Mouse (Mus musculus): ENCODE data around the gene Hoxa7. TPM values are rescaled to one million over a fixed set of nuclear protein-coding genes. Genes with fewer than 3 reads are reported as not detected.

Gene Hoxa7
- total and polyA plus RNA-seq, 2 experiments from 2014 or later = 0.07 TPM; not detected in 1

- Histone ChIP-seq H3K36me3 (replicated peaks; ENCODE audit: control insufficient read depth, insufficient read depth, low read length) (no peaks in the 10 kb centered on the region), H3K27ac (ENCODE audit: low read depth) (no peak overlapping the region), H3K4me1 (ENCODE audit: control insufficient read depth, insufficient read depth) (no peaks in the 10 kb centered on the region), H3K9ac (replicated peaks; ENCODE audit: low read depth, low read length) (no peak overlapping the region), H3K9me3 (replicated peaks; ENCODE audit: control insufficient read depth, low read length) (no peaks in the 10 kb centered on the region), H3K4me3 (ENCODE audit: low read depth, low read length) (peak overlapping the region; percentile 39), H3K27me3 (ENCODE audit: control insufficient read depth, insufficient read depth, low read length) (peaks cover 99% of the 10 kb centered on the region), H3K4me2 (ENCODE audit: low read depth, low read length) (peak overlapping the region; percentile 51)
- WGBS = 3% methylated on average over 28 of the region's 28 CpGs
- no peak for TF ChIP-seq EP300 (IDR thresholded peaks at IDR 0.05; ENCODE audit: low read depth)
- TF ChIP-seq CTCF (IDR thresholded peaks at IDR 0.05; ENCODE audit: low read depth) = no peak
- DNase-seq (ENCODE audit: low spot score) = no peak
- ATAC-seq (ENCODE audit: insufficient read depth, low read depth) = no peak
These were observed 55.9 kb downstream of the Hoxa7 start for GRCm38 (mm10) chr6:52165441-52166370.

- ATAC-seq (ENCODE audit: insufficient read depth, low read depth) = no peak
- H3K27me3 ChIP-seq (ENCODE audit: control insufficient read depth, insufficient read depth, low read length) = peaks cover 99% of the 10 kb centered on the region
- 3% methylated on average over 25 of the region's 25 CpGs for WGBS
These were observed 56.8 kb downstream of the Hoxa7 start, which contains the start of gene Hoxa2 for GRCm38 (mm10) chr6:52164626-52165440. TSS of gene Hoxa2 (minus strand) at chr6:52164831.

More at GRCm38 (mm10) chr6:52164626-52165440, 56.8 kb downstream of the Hoxa7 start, which contains the start of gene Hoxa2:
- no peak for TF ChIP-seq CTCF (IDR thresholded peaks at IDR 0.05; ENCODE audit: low read depth)
- TF ChIP-seq EP300 (IDR thresholded peaks at IDR 0.05; ENCODE audit: low read depth) = no peak
- no peak for DNase-seq (ENCODE audit: low spot score)
- Histone ChIP-seq H3K4me3 (ENCODE audit: low read depth, low read length) (peak within 1 kb of the TSS; percentile 39), H3K4me1 (ENCODE audit: control insufficient read depth, insufficient read depth) (no peaks in the 10 kb centered on the region), H3K36me3 (replicated peaks; ENCODE audit: control insufficient read depth, insufficient read depth, low read length) (no peaks in the 10 kb centered on the region), H3K4me2 (ENCODE audit: low read depth, low read length) (peak within 1 kb of the TSS; percentile 51), H3K9ac (replicated peaks; ENCODE audit: low read depth, low read length) (peak within 1 kb of the TSS; percentile 28; the same call in 1 of the 2 replicates), H3K27ac (ENCODE audit: low read depth) (peak within 1 kb of the TSS; percentile 62), H3K9me3 (replicated peaks; ENCODE audit: control insufficient read depth, low read length) (no peaks in the 10 kb centered on the region)

MicroRNA genes within 50 kb of the gene (microRNA counts, 519-probe panel; counts per million panel counts)
- 2,717 counts per million, percentile 30 among the panel's probes with 10 or more counts for microRNA mmu-miR-196b

Small RNA genes within 50 kb of the gene (microRNA-seq; reads per million reads assigned to microRNA genes)
- gene Mir196b = 102 reads per million, percentile 57 among the genes with 10 or more reads in this experiment

Other genes starting within 250 kb of the Hoxa7 start
- 2.7 and 13.9 TPM in 2 replicates for gene Skap2, start 209.3 kb downstream of the Hoxa7 start, total RNA-seq (2014; rRNA removed; ENCODE audit: low replicate concordance)
- 9.2 and 10.7 TPM in 2 replicates for gene Skap2, start 209.3 kb downstream of the Hoxa7 start, polyA plus RNA-seq (2015; fragmentation: Nextera tagmentation; extraction: Ambion mirVana)
- gene Hoxa1, start 63.5 kb downstream of the Hoxa7 start, total RNA-seq (2014; rRNA removed; ENCODE audit: low replicate concordance) = 0.23 TPM in 1 of 2 replicates, not detected in the other
- gene Hoxa1, start 63.5 kb downstream of the Hoxa7 start, polyA plus RNA-seq (2015; fragmentation: Nextera tagmentation; extraction: Ambion mirVana) = 0.08 and 0.15 TPM in 2 replicates
- not detected in 2 replicates for gene Hoxa2, start 57.0 kb downstream of the Hoxa7 start, total RNA-seq (2014; rRNA removed; ENCODE audit: low replicate concordance)
- 0.42 and 0.69 TPM in 2 replicates for gene Hoxa2, start 57.0 kb downstream of the Hoxa7 start, polyA plus RNA-seq (2015; fragmentation: Nextera tagmentation; extraction: Ambion mirVana)
- gene 5730596B20Rik, start 44.4 kb downstream of the Hoxa7 start, total RNA-seq (2014; rRNA removed; ENCODE audit: low replicate concordance) = 0.08 and 0.84 TPM in 2 replicates
- gene 5730596B20Rik, start 44.4 kb downstream of the Hoxa7 start, polyA plus RNA-seq (2015; fragmentation: Nextera tagmentation; extraction: Ambion mirVana) = 0.03 and 0.12 TPM in 2 replicates
- 0.38 TPM in 1 of 2 replicates, not detected in the other for gene Hoxa4, start 30.1 kb downstream of the Hoxa7 start, total RNA-seq (2014; rRNA removed; ENCODE audit: low replicate concordance)
- gene Hoxa4, start 30.1 kb downstream of the Hoxa7 start, polyA plus RNA-seq (2015; fragmentation: Nextera tagmentation; extraction: Ambion mirVana) = 0.08 and 0.18 TPM in 2 replicates
- gene Hoxa5, start 17.3 kb downstream of the Hoxa7 start, total RNA-seq (2014; rRNA removed; ENCODE audit: low replicate concordance) = 3.5 TPM in 1 of 2 replicates, not detected in the other
- gene Hoxa5, start 17.3 kb downstream of the Hoxa7 start, polyA plus RNA-seq (2015; fragmentation: Nextera tagmentation; extraction: Ambion mirVana) = 0.36 and 0.65 TPM in 2 replicates
- gene Hoxa6, start 13.1 kb downstream of the Hoxa7 start, total RNA-seq (2014; rRNA removed; ENCODE audit: low replicate concordance) = not detected in 2 replicates
- gene Hoxa6, start 13.1 kb downstream of the Hoxa7 start, polyA plus RNA-seq (2015; fragmentation: Nextera tagmentation; extraction: Ambion mirVana) = not detected in 2 replicates
- gene Hoxa3, start 8.5 kb downstream of the Hoxa7 start, total RNA-seq (2014; rRNA removed; ENCODE audit: low replicate concordance) = 2.3 TPM in 1 of 2 replicates, not detected in the other
- 0.36 and 0.37 TPM in 2 replicates for gene Hoxa3, start 8.5 kb downstream of the Hoxa7 start, polyA plus RNA-seq (2015; fragmentation: Nextera tagmentation; extraction: Ambion mirVana)
- not detected in 2 replicates for gene Gm28308, start 8.5 kb downstream of the Hoxa7 start, total RNA-seq (2014; rRNA removed; ENCODE audit: low replicate concordance)
- not detected in 2 replicates for gene Gm28308, start 8.5 kb downstream of the Hoxa7 start, polyA plus RNA-seq (2015; fragmentation: Nextera tagmentation; extraction: Ambion mirVana)
- gene Hoxa9, start 9.2 kb upstream of the Hoxa7 start, total RNA-seq (2014; rRNA removed; ENCODE audit: low replicate concordance) = 0.19 TPM in 1 of 2 replicates, not detected in the other
- not detected in 2 replicates for gene Hoxa9, start 9.2 kb upstream of the Hoxa7 start, polyA plus RNA-seq (2015; fragmentation: Nextera tagmentation; extraction: Ambion mirVana)
- gene Hoxa10, start 19.0 kb upstream of the Hoxa7 start, total RNA-seq (2014; rRNA removed; ENCODE audit: low replicate concordance) = 5.0 TPM in 1 of 2 replicates, not detected in the other
- gene Hoxa10, start 19.0 kb upstream of the Hoxa7 start, polyA plus RNA-seq (2015; fragmentation: Nextera tagmentation; extraction: Ambion mirVana) = not detected in 2 replicates
- 0.11 TPM in 1 of 2 replicates, not detected in the other for gene Hoxa11, start 24.0 kb upstream of the Hoxa7 start, total RNA-seq (2014; rRNA removed; ENCODE audit: low replicate concordance)
- gene Hoxa11, start 24.0 kb upstream of the Hoxa7 start, polyA plus RNA-seq (2015; fragmentation: Nextera tagmentation; extraction: Ambion mirVana) = not detected in 2 replicates
- gene Hoxa13, start 39.0 kb upstream of the Hoxa7 start, total RNA-seq (2014; rRNA removed; ENCODE audit: low replicate concordance) = not detected in 2 replicates
- gene Hoxa13, start 39.0 kb upstream of the Hoxa7 start, polyA plus RNA-seq (2015; fragmentation: Nextera tagmentation; extraction: Ambion mirVana) = not detected in 2 replicates
- gene Evx1, start 91.6 kb upstream of the Hoxa7 start, total RNA-seq (2014; rRNA removed; ENCODE audit: low replicate concordance) = 0.15 TPM in 1 of 2 replicates, not detected in the other
- gene Evx1, start 91.6 kb upstream of the Hoxa7 start, polyA plus RNA-seq (2015; fragmentation: Nextera tagmentation; extraction: Ambion mirVana) = not detected in 2 replicates